Mouse (Mus musculus) right cerebral cortex, adult 18-20 months (tissue): ENCODE measurements around the gene Zcchc13.
A peak's percentile ranks its signal among the peaks of the same experiment; 100 is the strongest.

Experiments used
- DNase-seq: peaks from one replicate; pipeline ENCODE4 v3.0.0; 2022; ENCODE audit warnings: mixed read lengths

The Zcchc13 gene

DNA sequence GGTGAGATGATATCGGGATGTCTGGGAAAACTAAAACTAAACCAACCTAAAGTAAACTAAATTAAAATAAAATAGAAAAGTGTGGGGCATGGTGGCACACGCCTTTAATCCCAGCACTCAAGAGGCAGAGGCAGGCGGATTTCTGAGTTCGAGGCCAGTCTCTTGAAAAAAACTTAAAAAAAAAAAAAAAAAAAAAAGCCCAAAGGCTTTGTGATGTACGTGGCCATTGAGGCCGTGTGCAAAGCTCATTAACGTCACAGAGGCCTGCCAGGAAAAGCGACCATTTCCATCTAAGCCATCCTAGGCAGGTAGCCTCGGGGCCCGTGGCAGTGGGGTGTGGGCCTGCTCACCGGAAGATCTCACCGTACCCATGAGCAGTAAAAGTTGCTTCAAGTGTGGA, at the start of gene Zcchc13:
Zcchc13 (plus strand) TSS at position 284 of the 400 bp plus-strand sequence.
- no peak for DNase-seq

DNA sequence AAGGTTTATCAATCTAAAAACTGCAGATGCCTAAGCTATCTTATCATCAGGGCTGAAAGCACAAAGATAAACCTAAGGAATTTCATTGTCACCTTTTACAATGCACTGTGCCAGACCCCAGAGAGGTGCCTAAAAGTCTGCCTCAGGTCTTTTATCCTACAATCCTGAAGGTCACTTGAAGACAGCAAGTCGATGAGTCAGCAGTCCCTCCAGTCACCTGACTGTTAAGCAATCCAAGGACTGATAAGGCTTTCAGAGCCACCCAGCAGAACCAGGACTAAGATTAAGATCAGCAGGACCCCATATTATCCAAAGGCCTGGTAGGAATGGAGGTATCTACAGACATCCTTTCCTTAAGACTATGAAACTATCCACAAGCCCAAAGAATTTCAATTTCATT, 46.1 kb upstream of the Zcchc13 start:
- no peak for DNase-seq

DNA sequence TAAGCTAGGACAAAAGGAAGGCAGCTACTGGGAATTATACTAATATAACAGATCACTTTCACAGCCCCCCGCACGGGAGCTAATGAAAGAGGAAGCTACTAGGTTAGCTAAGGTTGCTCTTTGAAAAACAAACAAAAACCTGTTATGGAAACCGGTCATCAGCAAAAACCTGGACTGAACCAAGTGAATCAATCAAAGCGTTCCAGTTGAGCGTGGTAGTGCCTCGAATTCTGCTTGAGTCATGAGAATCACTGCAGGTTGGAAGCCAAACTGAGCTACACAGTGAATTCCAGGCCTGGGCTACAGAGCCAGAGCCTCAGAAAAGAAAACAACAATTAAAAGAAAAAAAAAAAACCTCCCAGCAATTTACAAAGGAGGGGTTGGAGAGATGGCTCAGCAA, 38.3 kb upstream of the Zcchc13 start:
- no peak for DNase-seq

DNA sequence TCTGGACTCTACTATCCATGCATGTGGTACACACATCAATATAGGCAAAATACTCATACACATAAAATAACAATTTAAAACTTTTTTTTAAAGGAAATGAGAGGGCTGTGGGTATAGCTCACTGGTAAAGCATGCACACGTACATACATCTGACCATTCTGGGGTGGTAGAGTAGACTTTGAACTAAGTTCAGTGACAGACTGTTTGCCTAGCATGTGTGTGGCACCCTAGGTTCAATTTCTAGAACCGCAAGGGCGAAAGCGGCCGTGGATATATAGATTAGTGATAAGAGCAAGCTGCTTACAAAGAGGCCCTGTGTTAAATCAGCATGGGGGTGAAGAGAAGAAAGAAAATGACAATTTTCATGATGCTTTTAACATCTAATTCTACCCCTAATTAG, 27.8 kb upstream of the Zcchc13 start:
- no peak for DNase-seq

DNA sequence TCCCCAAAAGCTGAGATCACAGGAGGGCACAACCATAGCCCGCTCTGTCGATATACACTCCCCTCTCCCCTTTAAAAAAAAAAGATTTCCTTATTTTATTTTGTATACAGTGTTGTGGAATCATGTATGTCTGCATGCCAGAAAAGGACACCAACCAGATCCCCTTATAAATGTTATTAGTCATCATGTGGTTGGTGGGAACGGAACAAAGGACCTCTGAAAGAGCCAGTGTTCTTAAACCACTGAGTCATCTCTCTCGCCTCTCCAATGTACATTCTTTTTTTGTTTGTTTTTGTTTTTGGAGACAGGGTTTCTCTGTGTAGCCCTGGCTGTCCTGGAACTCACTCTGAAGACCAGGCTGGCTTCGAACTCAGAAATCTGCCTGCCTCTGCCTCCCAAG, 26.2 kb upstream of the Zcchc13 start:
- DNase-seq: no peak

DNA sequence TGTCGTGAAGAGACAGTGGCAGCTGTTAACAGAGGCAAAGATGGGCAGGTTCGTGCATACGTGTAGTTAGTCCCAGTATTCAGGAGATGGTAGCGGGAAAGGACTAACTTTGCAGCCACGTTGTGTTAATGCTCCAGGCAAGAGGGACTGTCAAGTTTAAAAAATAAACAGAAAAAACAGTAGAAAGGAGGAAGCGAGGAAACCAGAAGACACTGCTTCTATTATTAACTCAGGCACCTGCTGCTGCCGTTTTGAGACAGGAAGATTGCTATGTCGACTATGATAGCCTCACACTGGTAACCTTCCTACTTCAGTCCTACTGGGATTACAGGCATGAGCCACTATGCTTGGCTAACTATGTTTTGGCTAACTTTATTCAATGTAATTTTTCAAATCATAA, 24.9 kb upstream of the Zcchc13 start:
- no peak for DNase-seq

DNA sequence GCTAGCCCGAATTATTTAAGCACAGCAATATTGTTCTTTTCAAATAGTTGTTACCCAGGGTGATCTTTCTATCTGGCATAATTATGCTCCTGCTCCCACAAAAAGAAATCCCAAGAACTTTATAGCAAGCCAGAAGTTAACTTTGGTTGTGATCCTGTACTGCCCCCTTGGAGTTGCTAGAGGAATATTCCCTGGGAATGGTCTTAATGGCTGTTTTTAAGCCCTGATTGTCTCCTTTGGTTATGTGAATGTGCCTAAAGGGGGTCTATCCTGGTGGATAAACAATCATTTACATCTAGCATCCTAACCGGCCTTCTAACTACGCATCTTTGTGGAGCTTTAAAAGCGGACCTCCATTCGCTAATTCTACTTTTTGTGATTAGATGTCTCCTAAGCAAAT, 20.0 kb upstream of the Zcchc13 start:
- no peak for DNase-seq

DNA sequence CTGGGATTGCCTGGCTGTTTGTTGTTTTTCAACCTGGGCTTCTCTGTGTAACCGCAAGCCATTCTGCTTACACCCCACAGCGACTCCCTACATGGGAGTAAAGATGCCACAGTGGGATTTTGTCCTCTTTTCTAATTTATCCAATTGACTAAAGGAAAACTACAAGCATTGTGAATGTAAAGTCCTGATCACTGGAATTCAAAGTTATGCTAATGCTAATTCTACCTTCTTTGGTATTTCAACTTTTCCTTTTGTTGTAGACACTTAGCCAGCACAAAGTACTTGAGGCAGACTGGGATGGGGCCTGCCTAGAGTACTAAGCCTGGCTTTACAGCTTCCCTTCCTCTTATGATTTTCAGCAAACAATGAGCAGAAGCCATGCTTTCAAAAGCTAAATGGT, 18.9 kb upstream of the Zcchc13 start:
- DNase-seq: no peak

DNA sequence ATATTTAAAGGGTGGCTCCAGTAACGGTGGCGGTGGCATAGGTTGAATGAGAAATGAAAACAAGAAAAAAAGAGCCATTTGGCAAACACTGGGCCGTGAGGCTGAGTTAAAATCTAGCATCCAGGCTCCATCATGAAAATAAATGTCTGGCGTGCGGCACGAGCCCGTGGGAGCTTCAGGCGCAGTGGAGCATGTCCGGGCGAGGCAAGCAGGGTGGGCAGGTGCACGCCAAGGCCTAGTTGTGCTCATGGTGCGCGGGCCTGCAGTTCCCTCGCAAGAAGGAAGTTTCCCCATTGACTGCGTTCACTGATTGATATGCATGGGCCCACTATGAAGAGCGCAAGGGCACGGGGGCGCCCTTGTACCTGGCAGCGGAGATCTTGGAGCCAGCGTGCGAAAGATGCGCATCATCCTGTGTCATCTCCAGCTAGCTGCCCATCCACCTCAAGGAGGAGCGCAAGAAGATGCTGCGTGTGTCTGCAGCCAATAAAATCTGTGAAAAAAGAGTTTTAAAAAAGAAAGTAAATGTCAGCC, 15.6 kb upstream of the Zcchc13 start:
- no peak for DNase-seq

DNA sequence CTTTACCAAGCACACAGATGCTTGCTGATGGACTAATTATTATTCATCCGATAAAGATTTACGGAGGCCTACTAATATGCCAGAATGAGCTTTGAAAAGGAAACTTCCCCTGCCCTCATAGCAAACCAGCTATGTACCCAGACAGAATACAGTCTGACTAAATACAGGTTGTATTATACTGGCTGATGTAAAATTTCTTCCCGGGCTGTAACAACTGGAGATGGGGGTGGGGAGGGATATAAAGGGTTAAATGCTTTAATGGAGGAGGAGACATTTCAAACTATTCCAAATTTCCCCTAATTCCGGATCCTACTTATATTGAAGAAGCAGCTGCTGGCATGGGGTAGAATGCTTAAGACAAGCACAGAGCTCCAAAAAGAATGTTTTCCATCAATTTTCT, 14.9 kb upstream of the Zcchc13 start:
- no peak for DNase-seq

DNA sequence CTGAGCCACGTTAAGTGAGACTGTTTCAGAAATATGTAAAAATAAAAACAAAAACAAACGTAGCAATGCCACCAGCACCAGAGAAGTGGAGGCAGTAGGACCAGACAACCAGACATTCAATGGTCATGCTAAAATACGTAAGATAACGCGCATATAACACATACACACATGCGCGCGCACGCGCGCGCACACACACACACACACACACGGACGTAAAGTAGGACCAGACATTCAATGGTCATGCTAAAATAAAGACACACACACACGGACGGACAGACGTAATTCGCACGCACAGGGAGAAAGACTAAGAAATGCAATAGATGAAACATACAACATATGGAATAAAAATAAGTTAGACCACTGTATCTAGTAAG, 14.2 kb upstream of the Zcchc13 start:
- DNase-seq: peak; percentile 17

DNA sequence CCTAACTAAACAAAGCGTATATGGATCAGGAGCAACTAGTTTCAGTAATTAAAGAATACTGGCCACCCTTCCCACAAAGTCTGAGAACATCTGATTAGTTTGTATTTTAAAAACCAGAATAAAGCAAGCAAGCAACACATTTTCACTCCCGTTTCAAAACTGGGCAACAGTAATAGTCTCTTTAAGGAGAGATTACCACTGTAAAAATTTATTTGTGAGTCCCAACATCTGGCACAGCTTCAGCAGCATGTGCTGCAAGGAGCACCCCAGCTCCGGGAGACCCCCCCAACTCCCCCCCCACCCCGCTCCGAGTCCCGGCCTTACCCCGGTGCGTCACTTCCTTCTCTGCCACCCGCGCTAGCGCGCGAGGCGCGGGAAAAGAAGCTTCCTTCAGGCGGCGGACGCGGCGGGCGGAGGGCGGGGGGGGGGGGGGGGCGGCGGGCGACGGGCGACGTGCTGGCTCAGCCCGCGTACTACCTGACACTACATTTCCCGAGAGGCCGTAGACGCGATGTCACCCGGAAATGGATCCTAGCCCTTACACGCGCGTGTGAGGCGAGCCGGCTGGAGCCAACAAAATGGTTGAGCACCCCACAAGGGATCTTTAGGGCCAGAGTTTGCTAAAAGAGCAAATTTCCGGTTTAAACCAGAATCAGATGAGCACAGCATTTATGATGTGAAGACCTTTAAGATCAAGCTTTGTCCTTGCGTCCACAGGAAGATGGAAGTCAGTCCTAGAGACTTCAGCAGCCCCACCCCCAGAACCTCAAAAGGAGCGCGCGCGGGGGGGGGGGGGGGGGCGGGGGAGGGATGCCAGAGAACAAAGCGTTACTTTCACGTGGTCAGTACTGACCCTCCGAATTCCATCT, 13.6 kb upstream of the Zcchc13 start:
- DNase-seq: peak; percentile 79

DNA sequence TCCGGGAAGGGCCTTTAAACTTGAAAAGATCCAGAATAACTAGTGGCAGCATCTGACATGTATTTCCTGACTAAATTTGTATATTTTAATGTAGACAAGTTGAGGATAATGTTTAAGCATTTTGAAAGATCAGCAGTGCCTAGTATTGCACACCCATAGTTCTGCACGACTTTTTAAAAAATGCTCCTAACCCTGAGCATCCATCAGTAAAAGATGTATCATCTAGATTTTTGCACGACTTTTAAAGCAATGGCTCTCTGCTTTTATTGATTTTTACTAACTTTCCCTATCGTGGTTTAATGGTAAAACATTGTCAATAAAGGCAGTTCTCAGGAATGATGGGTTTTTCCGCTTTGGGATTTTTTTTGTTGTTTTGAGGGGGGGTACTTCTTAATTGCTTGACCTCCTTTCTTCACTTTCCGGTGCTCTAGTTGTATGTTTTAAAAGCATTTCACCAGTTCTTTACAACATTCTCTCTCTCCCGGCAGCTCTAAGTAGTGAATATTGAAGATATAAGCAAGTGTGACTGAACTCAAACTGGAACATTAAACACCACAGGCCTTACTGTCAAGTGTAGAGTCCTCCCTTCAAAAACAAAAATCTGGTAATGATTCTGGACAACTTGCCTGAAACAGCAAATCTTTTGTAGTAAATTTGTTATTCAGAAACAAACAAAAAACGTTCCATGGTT, 12.8 kb upstream of the Zcchc13 start:
- DNase-seq: no peak

DNA sequence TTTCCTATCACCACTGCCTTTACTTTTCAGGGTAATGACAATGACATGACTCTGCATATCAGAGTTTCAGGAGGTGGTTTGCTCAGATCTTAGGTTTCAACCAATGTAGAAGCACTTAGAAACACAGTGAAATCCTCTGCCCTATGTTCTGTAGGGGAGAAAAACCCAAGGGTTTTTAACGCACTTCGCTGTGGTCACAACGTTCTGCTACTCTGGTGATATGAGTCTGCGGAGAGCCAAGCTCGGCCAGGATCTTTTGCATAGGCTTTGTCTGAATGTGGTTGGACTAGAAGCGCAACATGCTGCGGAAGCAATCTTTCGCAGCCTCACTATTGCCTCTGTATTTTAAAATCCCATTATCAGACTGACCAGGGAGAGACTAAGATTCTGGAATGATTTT, 8.6 kb upstream of the Zcchc13 start:
- DNase-seq: no peak

DNA sequence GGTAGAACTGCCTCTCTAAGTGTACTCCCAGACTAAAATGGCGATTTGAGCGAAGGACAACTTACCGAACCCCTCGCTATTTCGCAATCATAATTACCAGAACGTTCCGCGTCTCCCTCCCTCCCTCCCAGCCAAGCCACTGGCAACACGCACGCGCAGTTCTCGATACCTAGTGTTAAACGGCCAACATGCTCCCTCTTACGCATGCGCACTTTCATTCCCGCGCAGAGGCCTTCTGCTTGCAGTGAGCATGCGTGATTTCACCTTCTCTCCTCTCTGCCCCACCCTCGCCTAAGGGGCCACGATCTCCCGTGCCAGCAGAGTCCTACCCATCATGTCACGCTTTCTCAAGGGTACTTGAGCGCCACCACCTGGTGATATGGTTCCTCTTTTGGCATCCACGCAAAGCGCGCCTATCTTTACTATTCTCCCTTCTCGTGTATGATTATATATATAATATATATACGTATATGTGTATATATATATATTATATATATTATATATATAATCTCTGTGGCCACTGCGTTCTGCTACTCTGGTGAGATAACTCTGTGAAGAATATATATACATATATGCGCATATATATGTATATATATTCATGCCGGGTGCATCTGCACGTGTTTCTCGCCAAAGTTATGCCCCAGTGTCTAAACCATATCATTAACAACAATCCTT, 8.0 kb upstream of the Zcchc13 start:
- peak; percentile 94 for DNase-seq

DNA sequence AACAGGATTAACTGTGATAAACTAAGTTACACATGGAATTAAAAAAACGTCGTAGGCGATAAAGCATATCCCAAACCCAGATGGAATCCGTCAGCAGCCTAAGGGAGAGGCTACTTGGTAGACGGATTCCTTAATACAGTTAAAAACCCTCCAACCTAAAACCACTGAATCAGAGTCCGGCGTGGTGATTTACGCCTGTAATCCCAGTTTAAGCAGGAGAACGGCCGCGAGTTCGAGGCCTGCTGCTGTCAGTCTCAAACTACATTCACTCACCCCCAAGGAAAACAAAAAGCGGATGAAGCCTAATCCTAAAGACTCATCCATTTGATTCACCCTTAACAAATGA, 7.5 kb upstream of the Zcchc13 start:
- DNase-seq: no peak

DNA sequence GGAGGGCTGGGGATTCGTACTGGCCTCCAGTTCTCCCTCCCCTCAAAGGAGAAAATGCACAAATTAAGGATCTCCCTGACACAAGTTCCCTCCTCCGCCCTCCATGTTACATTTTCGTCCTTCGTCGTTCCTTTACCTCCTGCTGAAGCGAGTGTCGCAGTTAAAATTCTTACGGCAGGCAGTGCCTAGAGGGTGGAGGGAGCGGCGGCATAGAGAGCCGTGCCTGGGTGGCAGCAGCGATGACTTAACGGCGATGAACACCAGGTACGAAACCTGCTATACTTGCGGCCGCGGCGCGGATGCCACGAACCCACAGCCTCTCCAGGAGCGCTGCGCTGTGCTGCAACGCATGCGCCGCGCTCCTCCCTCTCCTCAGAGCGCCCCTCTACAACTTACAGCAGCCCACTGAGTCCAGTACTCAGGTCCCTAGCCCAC, 7.0 kb upstream of the Zcchc13 start:
- DNase-seq: peak; percentile 55

DNA sequence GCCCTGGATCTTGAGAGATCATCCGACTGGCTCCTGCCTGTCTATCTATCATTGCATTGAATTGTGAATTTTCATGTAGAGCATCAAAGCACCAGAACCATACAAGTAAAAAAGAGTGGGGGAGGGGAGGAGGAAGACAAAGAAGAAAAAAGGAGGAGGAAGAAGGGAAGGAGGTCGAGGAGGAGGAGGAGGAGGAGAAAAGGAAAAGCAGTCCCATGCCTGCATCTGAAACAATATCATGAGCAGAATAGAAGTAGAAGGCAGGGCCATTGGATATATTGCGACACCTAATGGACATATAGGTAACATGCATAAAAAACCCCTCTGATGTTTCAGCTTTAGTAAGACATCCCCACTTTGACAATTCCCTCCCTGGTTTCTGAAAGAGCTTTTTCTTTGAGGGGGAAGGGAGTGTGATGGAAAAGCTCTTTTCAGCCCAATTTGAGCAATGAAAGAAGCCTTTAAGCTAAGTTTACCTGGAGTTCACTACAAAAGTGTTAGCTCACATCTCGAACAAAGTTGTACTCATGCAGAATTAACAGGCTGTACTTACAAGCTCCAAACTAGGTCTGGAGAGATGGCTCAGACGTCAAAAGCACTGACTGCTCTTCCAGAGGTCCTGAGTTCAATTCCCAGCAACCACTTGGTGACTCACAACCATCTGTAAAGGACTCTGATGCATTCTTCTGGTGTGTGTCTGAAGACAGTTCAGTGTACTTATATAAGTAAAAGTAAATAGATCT, 5.8 kb upstream of the Zcchc13 start:
- no peak for DNase-seq

DNA sequence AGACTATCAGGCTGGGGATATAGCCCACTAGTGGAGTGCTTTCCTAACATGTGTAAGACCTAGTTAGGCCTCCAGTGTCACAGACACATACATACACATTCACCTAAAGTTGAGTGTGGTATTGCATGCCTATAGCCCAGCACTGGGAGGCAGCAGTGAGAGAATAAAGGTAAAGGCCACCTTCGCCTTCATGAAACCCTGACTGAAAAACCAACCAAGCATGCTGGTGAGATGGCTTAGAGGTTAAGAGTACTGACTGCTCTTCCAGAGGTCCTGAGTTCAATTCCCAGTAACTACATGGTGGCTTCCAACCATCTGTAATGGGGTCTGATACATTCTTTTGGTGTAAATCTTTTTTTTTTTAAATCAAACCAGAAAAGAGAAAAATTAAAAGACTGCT, 1.5 kb upstream of the Zcchc13 start:
- DNase-seq: no peak

DNA sequence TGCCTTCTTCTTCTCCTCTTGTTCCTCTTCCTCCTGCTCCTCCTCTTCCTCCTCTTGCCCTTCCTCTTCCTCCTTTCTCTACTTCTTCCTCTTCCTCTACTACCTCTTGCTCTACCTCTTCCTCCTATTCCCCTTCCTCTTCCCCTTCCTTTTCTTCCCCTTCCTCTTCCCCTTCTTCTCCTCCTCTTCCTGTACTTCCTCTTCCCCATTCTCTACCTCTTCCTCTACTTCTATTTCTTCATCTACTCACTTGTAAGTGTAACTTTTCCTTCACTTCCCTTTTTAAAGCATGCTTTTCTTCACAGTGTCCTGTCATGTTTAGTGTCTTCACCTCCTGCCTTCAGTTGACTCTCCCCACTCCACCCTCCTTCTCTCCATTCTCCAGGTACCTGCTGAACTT, 3.5 kb downstream of the Zcchc13 start:
- DNase-seq: no peak

DNA sequence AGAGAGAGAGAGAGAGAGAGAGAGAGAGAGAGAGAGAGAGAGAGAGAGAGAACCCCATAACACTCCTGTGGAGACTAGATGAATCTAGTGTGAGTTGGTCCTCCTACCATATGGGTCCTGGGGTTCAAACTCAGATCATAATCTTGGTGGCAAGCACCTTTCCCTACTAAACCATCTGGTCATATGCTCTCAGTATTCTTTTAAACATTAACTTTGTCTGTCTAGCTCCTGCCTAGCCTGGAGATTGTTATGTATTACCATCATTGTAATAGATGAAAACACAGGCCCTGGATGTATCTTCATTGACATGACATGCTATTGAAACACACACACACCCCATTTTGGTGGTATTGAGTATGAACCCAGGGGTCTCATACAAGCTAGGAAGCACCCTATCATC, 5.6 kb downstream of the Zcchc13 start:
- DNase-seq: no peak

DNA sequence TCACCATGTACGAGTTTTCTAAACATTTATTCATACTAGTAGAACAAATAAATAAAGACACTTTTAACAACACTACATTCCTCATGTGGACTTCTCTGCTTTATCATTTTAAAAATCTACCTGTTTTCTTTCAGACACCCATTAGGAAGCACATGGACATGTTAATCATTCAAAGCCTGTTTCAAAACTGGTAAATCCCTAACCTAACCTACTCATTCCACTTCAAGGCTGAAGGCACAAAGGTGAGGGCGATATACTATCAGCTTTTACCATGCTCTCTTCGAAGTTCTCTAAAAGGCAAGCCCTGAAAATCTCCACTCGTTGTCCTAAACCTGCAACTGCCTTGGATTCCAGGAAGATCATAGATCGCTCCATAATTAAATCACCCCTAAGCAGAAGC, 8.2 kb downstream of the Zcchc13 start:
- no peak for DNase-seq

DNA sequence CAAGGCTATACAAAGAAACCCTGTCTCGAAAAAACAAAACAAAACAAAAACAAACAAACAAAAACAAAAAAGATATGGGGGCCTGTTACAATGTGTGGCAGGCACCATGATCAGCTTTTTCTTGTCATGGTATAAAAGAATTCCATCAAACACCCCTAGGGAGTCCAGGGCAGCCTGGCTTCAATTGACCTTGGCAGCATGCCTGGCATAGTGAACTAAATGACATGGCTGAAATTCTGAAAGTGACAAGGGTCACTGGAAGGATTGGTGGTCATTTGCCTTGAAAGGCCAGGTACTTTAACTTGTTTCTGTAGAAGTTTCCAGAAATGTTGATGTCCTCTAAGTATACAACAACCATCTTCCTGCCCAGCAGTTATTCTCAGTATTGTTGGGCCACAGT, 13.9 kb downstream of the Zcchc13 start:
- DNase-seq: no peak
